Mouse (Mus musculus): Measurements from ENCODE around the gene Nxpe4.

The Nxpe4 gene

GRCm38 (mm10) chr9:48315825-48316224, 154.0 kb downstream of the Nxpe4 start:
- no peak for DNase-seq (ENCODE audit: extremely low spot score, low read depth, low spot score)

GRCm38 (mm10) chr9:48326338-48326737, 164.5 kb downstream of the Nxpe4 start:
- DNase-seq (ENCODE audit: extremely low spot score, low read depth, low spot score): no peak

- DNase-seq (ENCODE audit: extremely low spot score, low read depth, low spot score): no peak
Observed at GRCm38 (mm10) chr9:48329597-48329996, 167.8 kb downstream of the Nxpe4 start.

- DNase-seq (ENCODE audit: extremely low spot score, low read depth, low spot score): no peak
Observed at GRCm38 (mm10) chr9:48338783-48339455, 177.1 kb downstream of the Nxpe4 start.

- DNase-seq (ENCODE audit: extremely low spot score, low read depth, low spot score): no peak
Observed at GRCm38 (mm10) chr9:48339563-48339962, 177.7 kb downstream of the Nxpe4 start.

- DNase-seq (ENCODE audit: extremely low spot score, low read depth, low spot score): no peak
Observed at GRCm38 (mm10) chr9:48340708-48341380, 179.0 kb downstream of the Nxpe4 start.

- DNase-seq (ENCODE audit: extremely low spot score, low read depth, low spot score): no peak
Observed at GRCm38 (mm10) chr9:48345456-48345855, 183.6 kb downstream of the Nxpe4 start.

- DNase-seq (ENCODE audit: extremely low spot score, low read depth, low spot score): no peak
Observed at GRCm38 (mm10) chr9:48345866-48346265, 184.0 kb downstream of the Nxpe4 start.

GRCm38 (mm10) chr9:48353148-48353698, 191.4 kb downstream of the Nxpe4 start, which contains the start of gene Nxpe2:
Gene Nxpe2, minus strand, starts transcription at chr9:48353454.
- DNase-seq (ENCODE audit: extremely low spot score, low read depth, low spot score): no peak

GRCm38 (mm10) chr9:48354122-48354521, 192.3 kb downstream of the Nxpe4 start:
- no peak for DNase-seq (ENCODE audit: extremely low spot score, low read depth, low spot score)

GRCm38 (mm10) chr9:48354793-48355192, 193.0 kb downstream of the Nxpe4 start:
- no peak for DNase-seq (ENCODE audit: extremely low spot score, low read depth, low spot score)

- DNase-seq (ENCODE audit: extremely low spot score, low read depth, low spot score): no peak
Observed at GRCm38 (mm10) chr9:48357097-48357496, 195.3 kb downstream of the Nxpe4 start.

GRCm38 (mm10) chr9:48360826-48361225, 199.0 kb downstream of the Nxpe4 start:
- DNase-seq (ENCODE audit: extremely low spot score, low read depth, low spot score): no peak

- DNase-seq (ENCODE audit: extremely low spot score, low read depth, low spot score): no peak
Observed at GRCm38 (mm10) chr9:48361815-48362631, 200.2 kb downstream of the Nxpe4 start.

- DNase-seq (ENCODE audit: extremely low spot score, low read depth, low spot score): no peak
Observed at GRCm38 (mm10) chr9:48362743-48363142, 200.9 kb downstream of the Nxpe4 start.

- DNase-seq (ENCODE audit: extremely low spot score, low read depth, low spot score): no peak
Observed at GRCm38 (mm10) chr9:48373232-48373878, 211.5 kb downstream of the Nxpe4 start.

GRCm38 (mm10) chr9:48374357-48374756, 212.5 kb downstream of the Nxpe4 start:
- no peak for DNase-seq (ENCODE audit: extremely low spot score, low read depth, low spot score)

GRCm38 (mm10) chr9:48388451-48388850, 226.6 kb downstream of the Nxpe4 start:
- no peak for DNase-seq (ENCODE audit: extremely low spot score, low read depth, low spot score)

GRCm38 (mm10) chr9:48389983-48390382, 228.2 kb downstream of the Nxpe4 start:
- no peak for DNase-seq (ENCODE audit: extremely low spot score, low read depth, low spot score)

- DNase-seq (ENCODE audit: extremely low spot score, low read depth, low spot score): no peak
Observed at GRCm38 (mm10) chr9:48403590-48404209, 241.9 kb downstream of the Nxpe4 start.

Measured in hindlimb bud, embryonic 11.5 days (tissue).